Mouse (Mus musculus): ENCODE measurements around the gene Sh3bgr. TPM values are rescaled to one million over a fixed set of nuclear protein-coding genes. Genes with fewer than 3 reads are reported as not detected.

Sh3bgr gene
- total RNA-seq, 2 experiments from 2014 or later: not detected

Other genes starting within 250 kb of the Sh3bgr start
- 53.2 and 68.7 TPM in 2 replicates for gene Psmg1, start 209.5 kb upstream of the Sh3bgr start, total RNA-seq (2014; fragmentation: Nextera tagmentation)
- gene Psmg1, start 209.5 kb upstream of the Sh3bgr start, total RNA-seq (2017): 71.9 and 94.4 TPM in 2 replicates
- 44.6 and 57.6 TPM in 2 replicates for gene Brwd1, start 117.9 kb upstream of the Sh3bgr start, total RNA-seq (2014; fragmentation: Nextera tagmentation)
- 37.2 and 41.7 TPM in 2 replicates for gene Brwd1, start 117.9 kb upstream of the Sh3bgr start, total RNA-seq (2017)
- gene Hmgn1, start 72.7 kb upstream of the Sh3bgr start, total RNA-seq (2014; fragmentation: Nextera tagmentation): 112 and 114 TPM in 2 replicates
- gene Hmgn1, start 72.7 kb upstream of the Sh3bgr start, total RNA-seq (2017): 92.2 and 128 TPM in 2 replicates
- gene Wrb, start 55.0 kb upstream of the Sh3bgr start, total RNA-seq (2014; fragmentation: Nextera tagmentation): 8.8 and 14.0 TPM in 2 replicates
- 14.1 and 17.4 TPM in 2 replicates for gene Wrb, start 55.0 kb upstream of the Sh3bgr start, total RNA-seq (2017)
- gene Lca5l, start 8.2 kb upstream of the Sh3bgr start, total RNA-seq (2014; fragmentation: Nextera tagmentation): not detected in 2 replicates
- not detected in 2 replicates for gene Lca5l, start 8.2 kb upstream of the Sh3bgr start, total RNA-seq (2017)
- gene B3galt5, start 35.4 kb downstream of the Sh3bgr start, total RNA-seq (2014; fragmentation: Nextera tagmentation): 0.21 and 0.36 TPM in 2 replicates
- 0.39 and 4.3 TPM in 2 replicates for gene B3galt5, start 35.4 kb downstream of the Sh3bgr start, total RNA-seq (2017)
- 0.60 and 2.8 TPM in 2 replicates for gene Itgb2l, start 243.2 kb downstream of the Sh3bgr start, total RNA-seq (2014; fragmentation: Nextera tagmentation)
- gene Itgb2l, start 243.2 kb downstream of the Sh3bgr start, total RNA-seq (2017): 5.6 and 5.7 TPM in 2 replicates